Mouse (Mus musculus) brain, embryonic 14.5 days (tissue): ENCODE data around the gene Pde11a. TPM values are rescaled to one million over a fixed set of nuclear protein-coding genes. Genes with fewer than 3 reads are reported as not detected.

ENCODE experiments used
- DNase-seq: peaks from one replicate; pipeline ENCODE4 v3.0.0-alpha.2; 2011; ENCODE audit warnings: low read depth
- CTCF ChIP-seq: fragments of 200-500 bp; IDR thresholded peaks from 2 replicates; pipeline ENCODE4 v1.5.1; 2012; ENCODE audit warnings: inconsistent platforms, mild to moderate bottlenecking, moderate library complexity, borderline replicate concordance; ENCODE audit not compliant: insufficient read depth, insufficient read length; ENCODE audit errors: extremely low read depth
- POLR2A ChIP-seq: fragments of 200-500 bp; IDR thresholded peaks from 2 replicates; pipeline ENCODE4 v1.6.1; 2012; ENCODE audit warnings: mild to moderate bottlenecking, inconsistent platforms, borderline replicate concordance; ENCODE audit not compliant: poor library complexity, insufficient read depth, insufficient read length, severe bottlenecking; ENCODE audit errors: extremely low read depth
- polyA plus RNA-seq: library from polyadenylated mRNA; depleted of rRNA; stranded (reverse); fragments of >200 nt; gene quantifications from 2 replicates; pipeline ENCODE4 v1.2.3, GENCODE M21; 2012

Pde11a gene
- polyA plus RNA-seq, 1 experiment, result 0.53 TPM

- DNase-seq, result no peak
- TF ChIP-seq CTCF (no peak), POLR2A (no peak)
Observed at GRCm38 (mm10) chr2:76083396-76083795, 255.2 kb downstream of the Pde11a start.

DNA sequence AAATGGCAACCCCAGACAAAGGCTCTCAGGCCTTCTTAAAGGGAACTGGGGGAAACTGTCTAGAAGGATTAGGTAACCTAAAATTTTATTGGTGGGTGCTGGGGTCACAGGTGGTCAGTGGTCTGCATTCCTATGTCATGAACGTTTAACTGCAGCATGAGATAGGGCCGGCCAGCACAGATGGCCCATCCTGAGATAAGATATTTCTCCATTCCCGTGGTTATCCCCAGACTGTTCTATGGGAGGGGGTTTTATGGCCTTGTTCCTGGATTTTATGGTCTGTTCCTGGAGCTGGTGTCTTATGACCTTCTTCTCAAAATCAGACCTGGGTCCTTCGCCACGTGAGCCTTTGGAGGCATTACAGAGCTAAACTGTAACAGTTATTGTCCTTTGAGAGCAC lies 256.6 kb downstream of the Pde11a start:
- no peak for DNase-seq
- no peak for TF ChIP-seq CTCF
- TF ChIP-seq POLR2A, result no peak

DNA sequence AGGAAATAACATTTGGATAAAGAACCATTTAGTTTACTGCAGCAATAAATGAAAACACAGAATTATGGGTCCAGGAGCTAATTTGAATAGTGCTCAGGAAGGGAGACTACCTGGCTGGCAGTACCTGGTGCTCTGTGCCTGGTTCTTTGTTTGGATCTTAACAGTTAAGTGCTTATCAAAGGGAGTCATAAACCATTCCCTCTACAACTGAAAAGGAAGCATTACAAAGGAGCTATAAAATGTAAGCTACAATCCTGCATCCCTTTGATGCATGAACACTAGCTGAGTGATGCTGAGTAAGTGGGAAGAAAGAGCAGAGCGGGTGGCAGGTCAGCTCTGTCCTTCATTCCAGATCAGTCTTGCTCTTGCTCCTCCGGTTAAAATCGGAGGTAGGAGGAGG lies 258.0 kb downstream of the Pde11a start:
- no peak for TF ChIP-seq POLR2A
- no peak for TF ChIP-seq CTCF
- no peak for DNase-seq

- TF ChIP-seq CTCF, result no peak
- no peak for TF ChIP-seq POLR2A
- no peak for DNase-seq
Observed at GRCm38 (mm10) chr2:76076838-76077237, 261.7 kb downstream of the Pde11a start.

GRCm38 (mm10) chr2:76076047-76076446 lies 262.5 kb downstream of the Pde11a start:
- DNase-seq, result no peak
- TF ChIP-seq POLR2A (no peak), CTCF (no peak)

GRCm38 (mm10) chr2:76073079-76073478 lies 265.5 kb downstream of the Pde11a start:
- TF ChIP-seq CTCF (no peak), POLR2A (no peak)
- no peak for DNase-seq

GRCm38 (mm10) chr2:76070432-76071306 lies 267.9 kb downstream of the Pde11a start:
- peak; percentile 95 for DNase-seq
- peak; percentile 71 for TF ChIP-seq CTCF
- TF ChIP-seq POLR2A, result no peak

DNA sequence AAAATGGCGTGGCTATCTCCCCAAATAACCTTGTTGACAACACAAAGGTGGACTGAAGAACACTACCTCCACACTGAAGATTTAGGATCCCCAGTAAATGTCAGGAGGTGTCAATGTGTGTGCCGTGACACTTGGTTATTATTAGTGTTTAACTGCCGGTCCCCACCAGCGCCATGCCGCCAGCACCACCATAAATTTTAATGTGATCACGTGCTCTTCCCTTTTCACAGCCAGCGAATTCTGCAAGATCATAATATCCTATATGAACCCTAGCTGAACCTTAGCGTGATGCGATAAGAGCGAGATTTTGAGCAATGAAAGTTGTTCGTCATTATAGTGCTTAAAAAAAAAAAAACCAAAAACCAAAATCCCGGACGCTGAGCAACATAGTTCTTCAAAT lies 269.3 kb downstream of the Pde11a start:
- TF ChIP-seq POLR2A, result no peak
- TF ChIP-seq CTCF, result no peak

GRCm38 (mm10) chr2:76068155-76068554 lies 270.4 kb downstream of the Pde11a start:
- DNase-seq, result no peak
- TF ChIP-seq POLR2A, result no peak

More for the DNA sequence above, 269.3 kb downstream of the Pde11a start:
- peak; percentile 54 for DNase-seq

GRCm38 (mm10) chr2:76067144-76067543 lies 271.4 kb downstream of the Pde11a start:
- no peak for TF ChIP-seq POLR2A
- peak; percentile 28; the same call in 1 of the 2 replicates for TF ChIP-seq CTCF
- DNase-seq, result peak; percentile 57

DNA sequence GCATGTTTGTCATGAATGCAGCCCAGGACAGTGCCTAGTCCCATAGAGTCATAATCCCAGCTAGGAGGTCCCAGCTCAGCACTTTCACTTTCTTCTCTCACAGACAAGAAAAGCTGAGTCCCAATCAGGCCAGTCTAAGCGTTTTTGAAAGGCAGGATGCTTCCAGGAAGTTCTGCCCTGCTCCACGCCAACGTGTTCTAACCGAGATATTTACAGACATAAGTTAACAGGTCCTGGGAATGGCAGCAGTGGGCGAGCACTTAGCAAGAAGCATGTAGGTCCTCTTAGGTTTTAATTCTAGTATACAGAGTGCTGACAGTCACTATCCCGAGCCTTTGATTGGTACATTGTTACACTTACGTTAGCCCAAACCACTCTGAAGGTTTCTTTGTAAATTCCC lies 273.3 kb downstream of the Pde11a start:
- TF ChIP-seq CTCF (no peak), POLR2A (no peak)

GRCm38 (mm10) chr2:76064078-76064477 lies 274.5 kb downstream of the Pde11a start:
- DNase-seq, result peak; percentile 68
- TF ChIP-seq CTCF, result peak; percentile 46; the same call in 1 of the 2 replicates
- TF ChIP-seq POLR2A, result no peak

More for the DNA sequence above, 273.3 kb downstream of the Pde11a start:
- DNase-seq, result no peak

DNA sequence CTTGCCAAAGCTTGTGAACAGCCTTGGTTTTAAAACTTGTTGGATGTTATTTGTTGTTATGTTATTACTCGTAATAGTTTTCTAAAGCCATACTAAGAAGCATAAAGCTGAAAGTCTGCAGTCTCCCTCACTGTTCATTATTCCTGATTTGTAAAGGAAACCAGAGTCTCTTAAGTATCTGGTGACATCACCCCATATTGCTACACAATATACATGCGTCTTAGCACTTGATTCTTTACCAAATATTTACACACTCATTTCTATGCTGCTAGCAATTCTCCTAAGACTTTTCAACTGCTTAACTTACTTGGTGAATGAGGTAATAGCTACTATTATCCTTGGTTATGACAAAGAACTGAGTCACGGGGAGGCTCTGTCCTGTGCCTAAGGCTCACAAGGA lies 278.4 kb downstream of the Pde11a start:
- no peak for DNase-seq
- TF ChIP-seq POLR2A (no peak), CTCF (no peak)
